Mouse (Mus musculus) stomach, postnatal 0 days (tissue): ENCODE measurements around the gene Cops7a.

Experiments used
- CTCF ChIP-seq: IDR thresholded peaks from 2 replicates; pipeline ENCODE4 v1.5.1; 2016; ENCODE audit warnings: antibody characterized with exemption, low read depth, mild to moderate bottlenecking, moderate library complexity
- EP300 ChIP-seq: optimal IDR thresholded peaks from 2 replicates; pipeline ENCODE3; 2016; ENCODE audit warnings: antibody characterized with exemption

- TF ChIP-seq EP300 = peak; percentile 50
- peak; percentile 10; the same call in 1 of the 2 replicates for TF ChIP-seq CTCF
These were observed 43.3 kb upstream of the Cops7a start for GRCm38 (mm10) chr6:125008586-125009128.
